13 mouse cellular contexts compared by ENCODE assay signal in genomic region chr3:51348646-51349238, GRCm38 (mm10). TPM values are rescaled to one million over a fixed set of nuclear protein-coding genes. Genes with fewer than 3 reads are reported as not detected.
DNase-seq lines count a peak whose midpoint lies in the region; ATAC-seq and TF ChIP-seq lines count a peak whose summit lies in the region.
"Had no signal": no experiment of that assay in that cellular context is flagged by ENCODE, and none has a peak within 500 bp of the region (broad histone marks: within the 10 kb centered on the region; RNA-seq: fewer than 3 reads in every experiment).

No protein-coding gene starts in this region.

- no peaks in the 10 kb centered on the region for H3K9me3 ChIP-seq in lung, postnatal 0 days (ENCODE audit: low read length)
- H3K9me3 ChIP-seq in liver, embryonic 15.5 days (replicated peaks), result no peaks in the 10 kb centered on the region
- H3K9me3 ChIP-seq: lung, embryonic 15.5 days had no signal

- TF ChIP-seq CTCF in lung, postnatal 0 days (IDR thresholded peaks at IDR 0.05), result no peak

- 30% methylated on average over 3 of the region's 3 CpGs for WGBS in lung, postnatal 0 days
- 7% methylated on average over 3 of the region's 3 CpGs for WGBS in liver, embryonic 15.5 days (ENCODE audit: insufficient replicate concordance)

- no peak overlapping the region for H3K9ac ChIP-seq in lung, postnatal 0 days (replicated peaks; ENCODE audit: low read depth)
- H3K9ac ChIP-seq in liver, embryonic 15.5 days, result peak overlapping the region; percentile 23; the same call in 1 of the 2 replicates
- H3K9ac ChIP-seq: lung, embryonic 15.5 days had no signal

- no peaks in the 10 kb centered on the region for H3K36me3 ChIP-seq in lung, postnatal 0 days (ENCODE audit: insufficient read depth, low read length)
- no peaks in the 10 kb centered on the region for H3K36me3 ChIP-seq in liver, embryonic 15.5 days (replicated peaks)
- H3K36me3 ChIP-seq: lung, embryonic 15.5 days had no signal

- no peak for TF ChIP-seq EP300 in lung, postnatal 0 days (IDR thresholded peaks at IDR 0.05)

- no peak overlapping the region for H3K4me2 ChIP-seq in lung, postnatal 0 days (replicated peaks; ENCODE audit: low read depth, low read length)
- H3K4me2 ChIP-seq in liver, embryonic 15.5 days, result peak overlapping the region; percentile 29; the same call in 1 of the 2 replicates
- H3K4me2 ChIP-seq: lung, embryonic 15.5 days had no signal

- H3K4me3 ChIP-seq in lung, postnatal 0 days (ENCODE audit: low read depth, low read length), result no peak overlapping the region
- H3K4me3 ChIP-seq in liver, embryonic 15.5 days (replicated peaks), result no peak overlapping the region
- H3K4me3 ChIP-seq: lung, embryonic 15.5 days had no signal

- no peak overlapping the region for H3K27ac ChIP-seq in lung, postnatal 0 days (ENCODE audit: low read length)
- H3K27ac ChIP-seq in liver, embryonic 15.5 days (replicated peaks), result peak overlapping the region; percentile 42; the same call in 1 of the 2 replicates
- H3K27ac ChIP-seq: lung, embryonic 15.5 days had no signal

- H3K27me3 ChIP-seq in lung, postnatal 0 days (replicated peaks; ENCODE audit: insufficient read depth, low read length), result no peaks in the 10 kb centered on the region
- H3K27me3 ChIP-seq in liver, embryonic 15.5 days, result no peaks in the 10 kb centered on the region
- H3K27me3 ChIP-seq: lung, embryonic 15.5 days had no signal

- peak; percentile 67 for ATAC-seq in lung, postnatal 0 days
- peak; percentile 73 for ATAC-seq in liver, embryonic 15.5 days (ENCODE audit: insufficient read depth)

- peak; percentile 51 for DNase-seq in lung, postnatal 0 days (ENCODE audit: low spot score)
- DNase-seq in lung, postnatal 10 days, result no peak
- DNase-seq in adrenal gland, adult 2 months, result peak; percentile 78
- peak; percentile 63 to 64 for DNase-seq in adrenal gland, postnatal 36 days
- no peak for DNase-seq in right cerebral cortex, postnatal 36 days (ENCODE audit: low spot score in 2 of 2)
- no peak for DNase-seq in spleen, postnatal 4 days (ENCODE audit: low spot score in 2 of 2)
- DNase-seq: cerebellum, postnatal 36 days; kidney, adult 2 months; thymus, adult 18-20 months had no signal

- H3K4me1 ChIP-seq in lung, postnatal 0 days (ENCODE audit: insufficient read depth, low read depth, low read length), result no peaks in the 10 kb centered on the region
- peaks cover 19% of the 10 kb centered on the region for H3K4me1 ChIP-seq in liver, embryonic 15.5 days (replicated peaks)
- H3K4me1 ChIP-seq: lung, embryonic 15.5 days had no signal

RNA-seq across cellular contexts. Expression of gene Elf2, which starts 8.3 kb away (rescaled TPM):
- 55.8 and 62.6 TPM in 2 replicates for polyA plus RNA-seq in lung, postnatal 0 days (2015; fragmentation: Nextera tagmentation; extraction: Ambion mirVana)
- 10 to 100 TPM; 66.3 to 70.8 TPM for total RNA-seq in adrenal gland, adult 2 months (2021)
- 30.7 and 39.1 TPM in 2 replicates for polyA plus RNA-seq in adrenal gland, adult 2 months (2012; rRNA removed)
- total RNA-seq in adrenal gland, postnatal 36 days (2021), result 100 to 1,000 TPM in 1 of 2 experiments, 10 to 100 TPM in 1; 88.9 to 109 TPM
- polyA plus RNA-seq in liver, embryonic 15.5 days (2015; fragmentation: Nextera tagmentation; extraction: Ambion mirVana), result 22.3 and 22.6 TPM in 2 replicates

RNA-seq across cellular contexts. Expression of gene Mgarp, which starts 47.8 kb away (rescaled TPM):
- polyA plus RNA-seq in lung, postnatal 0 days (2015; fragmentation: Nextera tagmentation; extraction: Ambion mirVana), result not detected in 2 replicates
- total RNA-seq in adrenal gland, adult 2 months (2021), result 1,000 to 10,000 TPM in 1 of 2 experiments, 100 to 1,000 TPM in 1; 689 to 1,037 TPM
- 297 and 312 TPM in 2 replicates for polyA plus RNA-seq in adrenal gland, adult 2 months (2012; rRNA removed)
- total RNA-seq in adrenal gland, postnatal 36 days (2021), result 1,000 to 10,000 TPM in 1 of 2 experiments, 100 to 1,000 TPM in 1; 736 to 1,311 TPM
- polyA plus RNA-seq in liver, embryonic 15.5 days (2015; fragmentation: Nextera tagmentation; extraction: Ambion mirVana), result 1.3 and 1.9 TPM in 2 replicates
- total RNA-seq: granulocyte monocyte progenitor cell, adult 5-6 weeks; left cerebral cortex, postnatal 14 days had no signal
- polyA plus RNA-seq: kidney, adult 2 months had no signal

Comparison
In these comparisons a context has a peak if more than half of its experiments do, and no peak if none do; other contexts are left out.
1. DNase-seq: peak in lung, postnatal 0 days (single experiment), adrenal gland, adult 2 months (single experiment) and adrenal gland, postnatal 36 days (2 of 2); none in lung, postnatal 10 days (single experiment), right cerebral cortex, postnatal 36 days (0 of 2) and spleen, postnatal 4 days (0 of 2).
2. RNA of gene Mgarp, which starts 47.8 kb away (polyA plus RNA-seq): 297 to 312 TPM in adrenal gland, adult 2 months; 1.3 to 1.9 TPM in liver, embryonic 15.5 days and not detected in lung, postnatal 0 days; every median in the first group is over 100 times any median in the second.